Mouse (Mus musculus): ENCODE results near the gene Olfr73. TPM values are rescaled to one million over a fixed set of nuclear protein-coding genes. Genes with fewer than 3 reads are reported as not detected.
"Not testable (repeated sequence)": the region's sequence is repeated elsewhere in the genome, so short reads cannot be mapped to it uniquely, and the experiment has no call there.

The Olfr73 gene
- not detected in 2 replicates for polyA plus RNA-seq (2012; ENCODE audit: insufficient read depth, low replicate concordance)

- no peaks in the 10 kb centered on the region for H3K27me3 ChIP-seq (replicated peaks)
- H3K4me3 ChIP-seq (replicated peaks): no peak within 1 kb of the TSS
- no peaks in the 10 kb centered on the region for H3K4me1 ChIP-seq
- H3K9me3 ChIP-seq: no peaks in the 10 kb centered on the region
- TF ChIP-seq GATA1 (IDR thresholded peaks at IDR 0.05; ENCODE audit: borderline replicate concordance, low read length) (no peak), FLI1 (IDR thresholded peaks at IDR 0.05; ENCODE audit: low read length) (no peak)
- no peaks in the 10 kb centered on the region for H3K36me3 ChIP-seq (replicated peaks; ENCODE audit: low read length)
Measured at GRCm38 (mm10) chr2:88037599-88037998, at the start of gene Olfr73. Gene Olfr73, minus strand, starts transcription at chr2:88037699.

- no peaks in the 10 kb centered on the region for H3K27me3 ChIP-seq (replicated peaks)
- H3K36me3 ChIP-seq (replicated peaks; ENCODE audit: low read length): no peaks in the 10 kb centered on the region
- TF ChIP-seq FLI1 (IDR thresholded peaks at IDR 0.05; ENCODE audit: low read length): no peak
- no peaks in the 10 kb centered on the region for H3K4me1 ChIP-seq
- no peak within 1 kb of the TSS for H3K4me3 ChIP-seq (replicated peaks)
- H3K9me3 ChIP-seq: no peaks in the 10 kb centered on the region
Measured at GRCm38 (mm10) chr2:88071730-88072129, 34.2 kb upstream of the Olfr73 start, which contains the start of gene Olfr1163. Gene Olfr1163, minus strand, starts transcription at chr2:88071830.

GRCm38 (mm10) chr2:88063587-88063986, 26.1 kb upstream of the Olfr73 start:
- H3K27me3 ChIP-seq (replicated peaks): no peaks in the 10 kb centered on the region
- no peaks in the 10 kb centered on the region for H3K36me3 ChIP-seq (replicated peaks; ENCODE audit: low read length)
- H3K4me1 ChIP-seq: no peaks in the 10 kb centered on the region
- H3K4me3 ChIP-seq (replicated peaks): no peak overlapping the region
- peaks cover 6% of the 10 kb centered on the region for H3K9me3 ChIP-seq
- TF ChIP-seq GATA1 (IDR thresholded peaks at IDR 0.05; ENCODE audit: borderline replicate concordance, low read length) (no peak), FLI1 (IDR thresholded peaks at IDR 0.05; ENCODE audit: low read length) (no peak)

GRCm38 (mm10) chr2:88051029-88051428, 13.5 kb upstream of the Olfr73 start, which contains the start of gene Olfr1162:
Gene Olfr1162, minus strand, starts transcription at chr2:88051129.
- H3K4me3 ChIP-seq (replicated peaks): no peak within 1 kb of the TSS
- 0 out of 2 replicates have a peak, but pooled peaks cover 2% of the 10 kb centered on the region for H3K9me3 ChIP-seq
- TF ChIP-seq GATA1 (IDR thresholded peaks at IDR 0.05; ENCODE audit: borderline replicate concordance, low read length) (no peak), FLI1 (IDR thresholded peaks at IDR 0.05; ENCODE audit: low read length) (no peak)
- no peaks in the 10 kb centered on the region for H3K36me3 ChIP-seq (replicated peaks; ENCODE audit: low read length)
- no peaks in the 10 kb centered on the region for H3K27me3 ChIP-seq (replicated peaks)
- no peaks in the 10 kb centered on the region for H3K4me1 ChIP-seq

DNA sequence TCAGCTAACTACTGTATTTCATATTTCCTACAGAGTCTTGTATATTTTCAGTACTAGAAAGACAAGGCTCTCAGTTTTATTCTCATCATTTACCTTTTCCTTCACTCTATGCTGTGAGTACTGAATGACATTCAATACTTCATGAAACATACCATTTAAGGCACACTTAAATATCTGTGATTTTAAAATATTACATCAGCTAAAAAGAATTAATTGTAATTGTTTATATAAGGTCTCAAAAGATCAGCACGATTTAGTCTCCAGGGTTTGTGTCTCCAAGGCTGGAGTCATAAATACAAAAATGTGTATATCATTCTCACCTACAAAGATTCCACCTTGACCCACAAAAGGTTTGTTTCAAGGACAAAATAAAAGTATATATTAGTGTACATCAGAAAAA, 15.0 kb downstream of the Olfr73 start, which contains the start of gene Olfr1161:
Gene Olfr1161 (plus strand): TSS at position 301 of the 400 bp plus-strand sequence.
- not testable (repeated sequence) for H3K9me3 ChIP-seq; H3K36me3 ChIP-seq (replicated peaks; ENCODE audit: low read length); H3K4me3 ChIP-seq (replicated peaks); H3K27me3 ChIP-seq (replicated peaks); H3K4me1 ChIP-seq

DNA sequence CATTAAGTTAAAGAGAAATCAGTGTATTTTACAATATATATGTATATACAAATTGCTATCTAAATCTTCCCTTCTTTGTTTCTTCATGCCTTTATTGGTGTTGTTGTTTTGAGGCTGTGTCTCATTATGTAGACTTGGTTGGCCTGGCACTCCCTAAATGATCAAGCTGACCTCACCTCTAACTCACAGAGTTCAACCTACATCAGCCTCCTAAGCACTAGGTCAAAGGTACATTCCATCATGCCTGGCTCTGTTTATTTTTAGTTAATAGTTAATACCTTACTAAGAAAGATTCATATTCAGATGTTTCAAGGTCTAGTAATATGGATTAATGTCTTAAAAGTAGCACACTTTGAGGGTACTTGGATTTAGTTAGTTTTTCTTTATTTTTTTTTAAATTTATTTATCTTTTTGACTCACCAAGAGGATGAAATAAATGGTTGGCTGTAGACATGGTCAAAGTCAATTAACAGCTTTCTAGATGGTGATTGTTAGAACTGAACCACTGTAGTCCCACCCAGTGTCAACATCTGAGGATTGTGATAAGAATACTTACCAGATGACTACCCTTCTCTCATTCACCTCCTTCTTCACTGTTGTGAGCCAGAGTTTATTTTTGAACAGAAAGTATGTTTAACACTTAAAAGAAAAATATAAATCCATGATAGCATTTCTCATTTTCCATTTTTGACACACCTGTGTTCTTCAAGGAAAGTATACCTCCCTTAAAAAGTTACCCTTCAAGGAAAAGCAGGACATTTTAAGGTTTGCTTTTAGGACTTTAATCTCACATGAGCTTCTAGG, 29.8 kb downstream of the Olfr73 start, which contains the start of gene Olfr1160:
Gene Olfr1160 (minus strand): TSS at position 754 of the 804 bp plus-strand sequence.
- no peak within 1 kb of the TSS for H3K4me3 ChIP-seq (replicated peaks)
- H3K36me3 ChIP-seq (replicated peaks; ENCODE audit: low read length): no peaks in the 10 kb centered on the region
- no peaks in the 10 kb centered on the region for H3K27me3 ChIP-seq (replicated peaks)
- H3K9me3 ChIP-seq: no peaks in the 10 kb centered on the region
- H3K4me1 ChIP-seq: no peaks in the 10 kb centered on the region
- TF ChIP-seq GATA1 (IDR thresholded peaks at IDR 0.05; ENCODE audit: borderline replicate concordance, low read length): no peak

- no peaks in the 10 kb centered on the region for H3K4me1 ChIP-seq
- H3K36me3 ChIP-seq (replicated peaks; ENCODE audit: low read length): no peaks in the 10 kb centered on the region
- H3K4me3 ChIP-seq (replicated peaks): no peak within 1 kb of the TSS
- no peaks in the 10 kb centered on the region for H3K27me3 ChIP-seq (replicated peaks)
- TF ChIP-seq GATA1 (IDR thresholded peaks at IDR 0.05; ENCODE audit: borderline replicate concordance, low read length): no peak
- TF ChIP-seq FLI1 (IDR thresholded peaks at IDR 0.05; ENCODE audit: low read length): no peak
- H3K9me3 ChIP-seq: no peaks in the 10 kb centered on the region
Measured at GRCm38 (mm10) chr2:87989813-87990212, 47.7 kb downstream of the Olfr73 start, which contains the start of gene Olfr1158. Gene Olfr1158, plus strand, starts transcription at chr2:87990113.

Other genes with a start within 250 kb of the Olfr73 start
- gene Olfr1143, start 237.1 kb downstream of the Olfr73 start, polyA plus RNA-seq (2012; ENCODE audit: insufficient read depth, low replicate concordance): not detected in 2 replicates
- not detected in 2 replicates for gene Olfr1145, start 227.9 kb downstream of the Olfr73 start, polyA plus RNA-seq (2012; ENCODE audit: insufficient read depth, low replicate concordance)
- not detected in 2 replicates for gene Olfr1148, start 207.2 kb downstream of the Olfr73 start, polyA plus RNA-seq (2012; ENCODE audit: insufficient read depth, low replicate concordance)
- gene Olfr1150-ps1, start 193.7 kb downstream of the Olfr73 start, polyA plus RNA-seq (2012; ENCODE audit: insufficient read depth, low replicate concordance): not detected in 2 replicates
- not detected in 2 replicates for gene Olfr1151, start 181.8 kb downstream of the Olfr73 start, polyA plus RNA-seq (2012; ENCODE audit: insufficient read depth, low replicate concordance)
- gene Olfr1152, start 171.2 kb downstream of the Olfr73 start, polyA plus RNA-seq (2012; ENCODE audit: insufficient read depth, low replicate concordance): 0.43 TPM in 1 of 2 replicates, not detected in the other
- not detected in 2 replicates for gene Olfr1153, start 142.7 kb downstream of the Olfr73 start, polyA plus RNA-seq (2012; ENCODE audit: insufficient read depth, low replicate concordance)
- not detected in 2 replicates for gene Olfr1154, start 132.5 kb downstream of the Olfr73 start, polyA plus RNA-seq (2012; ENCODE audit: insufficient read depth, low replicate concordance)
- gene Olfr1155, start 92.6 kb downstream of the Olfr73 start, polyA plus RNA-seq (2012; ENCODE audit: insufficient read depth, low replicate concordance): not detected in 2 replicates
- not detected in 2 replicates for gene Olfr1156, start 84.6 kb downstream of the Olfr73 start, polyA plus RNA-seq (2012; ENCODE audit: insufficient read depth, low replicate concordance)
- gene Olfr1157, start 69.4 kb downstream of the Olfr73 start, polyA plus RNA-seq (2012; ENCODE audit: insufficient read depth, low replicate concordance): not detected in 2 replicates
- not detected in 2 replicates for gene Olfr74, start 63.0 kb downstream of the Olfr73 start, polyA plus RNA-seq (2012; ENCODE audit: insufficient read depth, low replicate concordance)
- not detected in 2 replicates for gene Olfr1158, start 47.6 kb downstream of the Olfr73 start, polyA plus RNA-seq (2012; ENCODE audit: insufficient read depth, low replicate concordance)
- not detected in 2 replicates for gene Olfr1160, start 29.4 kb downstream of the Olfr73 start, polyA plus RNA-seq (2012; ENCODE audit: insufficient read depth, low replicate concordance)
- not detected in 2 replicates for gene Olfr1161, start 14.9 kb downstream of the Olfr73 start, polyA plus RNA-seq (2012; ENCODE audit: insufficient read depth, low replicate concordance)
- not detected in 2 replicates for gene Olfr1162, start 13.4 kb upstream of the Olfr73 start, polyA plus RNA-seq (2012; ENCODE audit: insufficient read depth, low replicate concordance)
- gene Olfr1163, start 34.1 kb upstream of the Olfr73 start, polyA plus RNA-seq (2012; ENCODE audit: insufficient read depth, low replicate concordance): not detected in 2 replicates
- gene Olfr1164, start 56.3 kb upstream of the Olfr73 start, polyA plus RNA-seq (2012; ENCODE audit: insufficient read depth, low replicate concordance): not detected in 2 replicates
- gene Olfr1166, start 90.6 kb upstream of the Olfr73 start, polyA plus RNA-seq (2012; ENCODE audit: insufficient read depth, low replicate concordance): not detected in 2 replicates
- not detected in 2 replicates for gene Olfr1167, start 117.5 kb upstream of the Olfr73 start, polyA plus RNA-seq (2012; ENCODE audit: insufficient read depth, low replicate concordance)
- gene Olfr1168, start 144.2 kb upstream of the Olfr73 start, polyA plus RNA-seq (2012; ENCODE audit: insufficient read depth, low replicate concordance): not detected in 2 replicates
- not detected in 2 replicates for gene Olfr1170, start 190.6 kb upstream of the Olfr73 start, polyA plus RNA-seq (2012; ENCODE audit: insufficient read depth, low replicate concordance)
- gene Olfr1173, start 242.2 kb upstream of the Olfr73 start, polyA plus RNA-seq (2012; ENCODE audit: insufficient read depth, low replicate concordance): not detected in 2 replicates

Measured in megakaryocyte, embryonic 14.5 days (primary cell).